Mouse (Mus musculus) liver, adult 2 months (tissue): ENCODE results near the gene Dnaaf5. TPM values are rescaled to one million over a fixed set of nuclear protein-coding genes. Genes with fewer than 3 reads are reported as not detected.
A peak's percentile ranks its signal among the peaks of the same experiment; 100 is the strongest.

Source experiments
- DNase-seq: peaks from one replicate; pipeline ENCODE4 v3.0.0-alpha.2; 2011; ENCODE audit warnings: low read depth, low spot score; ENCODE audit errors: extremely low read depth
- H3K27ac ChIP-seq: fragments of 200-500 bp; replicated peaks from 2 replicates; pipeline ENCODE4 v1.5.1; 2012; ENCODE audit warnings: low read depth, mild to moderate bottlenecking, control low read depth, inconsistent platforms, low read length; ENCODE audit not compliant: insufficient read depth
- H3K27me3 ChIP-seq: fragments of 200-500 bp; 2 replicates; pipeline ENCODE4 v1.6.1; 2012; ENCODE audit warnings: mild to moderate bottlenecking, moderate library complexity, low read length, inconsistent platforms; ENCODE audit not compliant: control insufficient read depth, insufficient read depth
- H3K36me3 ChIP-seq: fragments of 200-500 bp; 2 replicates; pipeline ENCODE4 v1.6.1; 2012; ENCODE audit warnings: low read length, inconsistent platforms; ENCODE audit not compliant: control insufficient read depth, insufficient read depth
- H3K4me1 ChIP-seq: fragments of 200-500 bp; 2 replicates; pipeline ENCODE4 v1.6.1; 2011; ENCODE audit warnings: low read length; ENCODE audit not compliant: control insufficient read depth, insufficient read depth
- H3K4me3 ChIP-seq: fragments of 200-500 bp; 2 replicates; pipeline ENCODE4 v1.5.1; 2011; ENCODE audit warnings: low read depth, mild to moderate bottlenecking, control low read depth, low read length, moderate library complexity; ENCODE audit not compliant: insufficient read depth
- H3K79me2 ChIP-seq: fragments of 200-500 bp; 2 replicates; pipeline ENCODE4 v1.6.1; 2012; ENCODE audit warnings: inconsistent platforms, mild to moderate bottlenecking, low read length, moderate library complexity; ENCODE audit not compliant: control insufficient read depth, insufficient read depth
- H3K9ac ChIP-seq: fragments of 200-500 bp; 2 replicates; pipeline ENCODE4 v1.6.1; 2012; ENCODE audit warnings: low read depth, mild to moderate bottlenecking, control low read depth, inconsistent platforms, low read length
- CTCF ChIP-seq: fragments of 200-500 bp; IDR thresholded peaks from 2 replicates; pipeline ENCODE4 v1.5.1; 2011; ENCODE audit warnings: low read depth, low read length, control low read depth
- POLR2A ChIP-seq: fragments of 200-500 bp; IDR thresholded peaks from 2 replicates; pipeline ENCODE4 v1.6.1; 2011; ENCODE audit warnings: low read length, control low read depth; ENCODE audit not compliant: insufficient read depth; ENCODE audit errors: extremely low read depth
- WGBS: fragments of 180-500 bp; shearing (Covaris S2); methylation state at CpG from one replicate; pipeline ENCODE4 v1.1.7; 2018; 5-methylcytosine and 5-hydroxymethylcytosine counted together
- polyA plus RNA-seq: library from polyadenylated mRNA; depleted of rRNA; stranded (reverse); fragments of >200 nt; gene quantifications from 2 replicates; pipeline ENCODE4 v1.2.3, GENCODE M21; 2012
- total RNA-seq: library from RNA; depleted of rRNA; stranded (reverse); fragments of >200 nt; gene quantifications from 2 replicates; pipeline ENCODE4 v1.2.3, GENCODE M21; 2014

The Dnaaf5 gene
- total and polyA plus RNA-seq, 2 experiments: 2.7 to 8.1 TPM

GRCm38 (mm10) chr5:139200770-139201569 is 50.9 kb downstream of the Dnaaf5 start:
- TF ChIP-seq POLR2A: no peak
- TF ChIP-seq CTCF: no peak
- 3% methylated on average over 57 of the region's 57 CpGs for WGBS
- DNase-seq: no peak
- Histone ChIP-seq H3K4me3 (peak overlapping the region; percentile 98), H3K79me2 (peaks cover 22% of the 10 kb centered on the region), H3K9ac (peak overlapping the region; percentile 98), H3K4me1 (peaks cover 14% of the 10 kb centered on the region), H3K27ac (peak overlapping the region; percentile 77), H3K36me3 (no peaks in the 10 kb centered on the region), H3K27me3 (no peaks in the 10 kb centered on the region)

- Histone ChIP-seq H3K27me3 (no peaks in the 10 kb centered on the region), H3K9ac (no peak overlapping the region), H3K36me3 (no peaks in the 10 kb centered on the region), H3K79me2 (peaks cover 28% of the 10 kb centered on the region), H3K4me1 (peaks cover 14% of the 10 kb centered on the region), H3K27ac (no peak overlapping the region), H3K4me3 (no peak overlapping the region)
- 65% methylated on average over 11 of the region's 11 CpGs for WGBS
- TF ChIP-seq POLR2A (no peak), CTCF (no peak)
- DNase-seq: no peak
Measured at GRCm38 (mm10) chr5:139202127-139202526, 52.1 kb downstream of the Dnaaf5 start.

- no peak overlapping the region for H3K27ac ChIP-seq
- H3K4me1 ChIP-seq: peaks cover 14% of the 10 kb centered on the region
- DNase-seq: no peak
- WGBS: 76% methylated on average over 5 of the region's 5 CpGs
- no peak overlapping the region for H3K9ac ChIP-seq
- TF ChIP-seq CTCF: no peak
- no peaks in the 10 kb centered on the region for H3K36me3 ChIP-seq
- peaks cover 32% of the 10 kb centered on the region for H3K79me2 ChIP-seq
- no peaks in the 10 kb centered on the region for H3K27me3 ChIP-seq
- no peak overlapping the region for H3K4me3 ChIP-seq
Measured at GRCm38 (mm10) chr5:139203312-139203711, 53.3 kb downstream of the Dnaaf5 start.

GRCm38 (mm10) chr5:139206081-139206480 is 56.1 kb downstream of the Dnaaf5 start:
- TF ChIP-seq POLR2A (no peak), CTCF (no peak)
- no peaks in the 10 kb centered on the region; the same call in 1 of the 2 replicates for H3K36me3 ChIP-seq
- H3K27ac ChIP-seq: no peak overlapping the region
- no peak overlapping the region for H3K4me3 ChIP-seq
- no peaks in the 10 kb centered on the region for H3K27me3 ChIP-seq
- H3K9ac ChIP-seq: no peak overlapping the region
- peaks cover 7% of the 10 kb centered on the region; the same call in 1 of the 2 replicates for H3K4me1 ChIP-seq
- WGBS: 90% methylated on average over 4 of the region's 4 CpGs
- no peak for DNase-seq
- peaks cover 37% of the 10 kb centered on the region; the same call in 1 of the 2 replicates for H3K79me2 ChIP-seq

- H3K4me3 ChIP-seq: no peak overlapping the region
- no peaks in the 10 kb centered on the region; the same call in 1 of the 2 replicates for H3K36me3 ChIP-seq
- H3K9ac ChIP-seq: no peak overlapping the region
- H3K79me2 ChIP-seq: peaks cover 34% of the 10 kb centered on the region; the same call in 1 of the 2 replicates
- no peak overlapping the region for H3K27ac ChIP-seq
- TF ChIP-seq CTCF (no peak), POLR2A (no peak)
- DNase-seq: no peak
- H3K27me3 ChIP-seq: no peaks in the 10 kb centered on the region
- H3K4me1 ChIP-seq: peaks cover 4% of the 10 kb centered on the region; the same call in 1 of the 2 replicates
- WGBS: 87% methylated on average over 7 of the region's 7 CpGs
Measured at GRCm38 (mm10) chr5:139206525-139206924, 56.5 kb downstream of the Dnaaf5 start.

- TF ChIP-seq POLR2A: no peak
- TF ChIP-seq CTCF: no peak
- H3K9ac ChIP-seq: no peak overlapping the region
- no peaks in the 10 kb centered on the region for H3K27me3 ChIP-seq
- DNase-seq: no peak
- H3K79me2 ChIP-seq: peaks cover 26% of the 10 kb centered on the region; the same call in 1 of the 2 replicates
- H3K36me3 ChIP-seq: no peaks in the 10 kb centered on the region; the same call in 1 of the 2 replicates
- H3K27ac ChIP-seq: no peak overlapping the region
- H3K4me1 ChIP-seq: no peaks in the 10 kb centered on the region
- no peak overlapping the region for H3K4me3 ChIP-seq
Measured at GRCm38 (mm10) chr5:139208183-139208582, 58.2 kb downstream of the Dnaaf5 start.
